Mouse (Mus musculus) layer of hippocampus, adult 18-20 months (tissue): ENCODE measurements at regions not wholly inside any gene's neighbourhood (a gene's known extent, or its start where the extent isn't known, plus 50 kb on each side); places are given as distances from the start of the nearest gene placed in this dataset.

Experiments
- DNase-seq, 2 experiments: peaks; one replicate each; pipeline ENCODE4 v3.0.0; 2022; ENCODE audit warnings: low spot score in 2 of 2

GRCm38 (mm10) chr6:31261797-31262540 lies 136.6 kb upstream of the Mkln1 start:
- DNase-seq, result no peak

- DNase-seq, result no peak
These were observed 135.9 kb upstream of the Mkln1 start for GRCm38 (mm10) chr6:31262651-31263050.

- DNase-seq, result no peak
These were observed 134.7 kb upstream of the Mkln1 start for GRCm38 (mm10) chr6:31263821-31264220.

- no peak for DNase-seq
These were observed 132.0 kb upstream of the Mkln1 start for GRCm38 (mm10) chr6:31266441-31267040.

- DNase-seq, result no peak
These were observed 130.5 kb upstream of the Mkln1 start for GRCm38 (mm10) chr6:31268057-31268456.

GRCm38 (mm10) chr6:31273816-31274215 lies 124.7 kb upstream of the Mkln1 start:
- DNase-seq, result no peak

GRCm38 (mm10) chr6:31274236-31274635 lies 124.3 kb upstream of the Mkln1 start:
- no peak for DNase-seq

- DNase-seq, result peak in 1 of 2 experiments; percentile 53
These were observed 120.7 kb upstream of the Mkln1 start for GRCm38 (mm10) chr6:31277792-31278191.

GRCm38 (mm10) chr6:31283973-31284372 lies 114.6 kb upstream of the Mkln1 start:
- DNase-seq, result no peak

GRCm38 (mm10) chr6:31284390-31284789 lies 114.1 kb upstream of the Mkln1 start:
- no peak for DNase-seq

GRCm38 (mm10) chr6:31285064-31285463 lies 113.5 kb upstream of the Mkln1 start:
- DNase-seq, result peak; percentile 80 to 93

- no peak for DNase-seq
These were observed 112.4 kb upstream of the Mkln1 start for GRCm38 (mm10) chr6:31285981-31286737.

- no peak for DNase-seq
These were observed 111.4 kb upstream of the Mkln1 start for GRCm38 (mm10) chr6:31287176-31287575.

GRCm38 (mm10) chr6:31287686-31288085 lies 110.8 kb upstream of the Mkln1 start:
- peak; percentile 41 to 62 for DNase-seq

GRCm38 (mm10) chr6:31288421-31289233 lies 109.9 kb upstream of the Mkln1 start:
- DNase-seq, result peak; percentile 43 to 82

- no peak for DNase-seq
These were observed 109.4 kb upstream of the Mkln1 start for GRCm38 (mm10) chr6:31289234-31289486.

- no peak for DNase-seq
These were observed 106.5 kb upstream of the Mkln1 start for GRCm38 (mm10) chr6:31292081-31292480.

GRCm38 (mm10) chr6:31293008-31293407 lies 105.5 kb upstream of the Mkln1 start:
- DNase-seq, result no peak

GRCm38 (mm10) chr6:31299395-31299794 lies 99.1 kb upstream of the Mkln1 start:
- no peak for DNase-seq

- peak in 1 of 2 experiments; percentile 68 for DNase-seq
These were observed 92.8 kb upstream of the Mkln1 start for GRCm38 (mm10) chr6:31305736-31306135.

GRCm38 (mm10) chr6:31307047-31307633 lies 91.4 kb upstream of the Mkln1 start:
- DNase-seq, result peak in 1 of 2 experiments; percentile 61
